Mouse (Mus musculus) kidney, postnatal 25 days (tissue): ENCODE results near the gene H2-Ke6.
A peak's percentile ranks its signal among the peaks of the same experiment; 100 is the strongest.
"Not testable (repeated sequence)": the region's sequence is repeated elsewhere in the genome, so short reads cannot be mapped to it uniquely, and the experiment has no call there.

ENCODE experiments used
- DNase-seq, 2 experiments: peaks; one replicate each; pipeline ENCODE4 v3.0.0; 2021; ENCODE audit warnings: mixed read lengths in 2 of 2

Gene H2-Ke6

DNA sequence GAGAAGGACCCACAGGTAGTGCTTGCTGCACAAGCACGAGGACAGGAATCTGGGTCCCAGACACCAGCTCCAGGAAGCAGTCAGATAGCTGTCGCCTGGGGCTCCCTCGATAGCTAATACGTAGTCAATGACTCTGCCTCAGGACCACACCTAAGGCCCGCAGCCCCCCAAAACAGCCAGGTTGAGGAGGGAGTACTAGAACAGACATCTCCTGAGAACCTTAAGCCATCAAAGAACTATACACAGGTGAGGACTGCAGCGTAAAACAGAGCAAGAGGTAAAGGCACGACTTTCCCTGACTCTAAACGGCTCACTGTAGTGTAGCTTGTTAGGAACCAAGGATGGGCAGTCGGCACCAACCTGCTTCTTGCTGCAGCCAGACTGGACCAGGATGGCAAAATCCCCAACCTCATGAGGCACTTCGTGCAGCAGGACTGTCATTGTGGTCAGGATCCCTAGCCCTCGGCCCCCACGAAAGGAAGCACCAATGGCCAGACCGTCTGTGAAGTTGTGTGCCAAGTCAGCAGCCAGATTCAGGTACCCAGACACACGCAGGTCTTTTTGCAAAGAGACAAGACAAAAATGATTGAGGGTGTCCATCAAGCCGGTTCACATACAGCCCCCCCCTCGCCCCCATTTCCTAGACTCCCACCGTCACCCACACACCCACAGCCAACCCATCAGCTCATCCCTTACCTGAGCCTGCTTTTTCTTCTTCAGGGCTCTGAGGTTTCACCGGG, 1.5 kb upstream of the H2-Ke6 start:
- peak in 1 of 2 experiments; percentile 35 for DNase-seq

DNA sequence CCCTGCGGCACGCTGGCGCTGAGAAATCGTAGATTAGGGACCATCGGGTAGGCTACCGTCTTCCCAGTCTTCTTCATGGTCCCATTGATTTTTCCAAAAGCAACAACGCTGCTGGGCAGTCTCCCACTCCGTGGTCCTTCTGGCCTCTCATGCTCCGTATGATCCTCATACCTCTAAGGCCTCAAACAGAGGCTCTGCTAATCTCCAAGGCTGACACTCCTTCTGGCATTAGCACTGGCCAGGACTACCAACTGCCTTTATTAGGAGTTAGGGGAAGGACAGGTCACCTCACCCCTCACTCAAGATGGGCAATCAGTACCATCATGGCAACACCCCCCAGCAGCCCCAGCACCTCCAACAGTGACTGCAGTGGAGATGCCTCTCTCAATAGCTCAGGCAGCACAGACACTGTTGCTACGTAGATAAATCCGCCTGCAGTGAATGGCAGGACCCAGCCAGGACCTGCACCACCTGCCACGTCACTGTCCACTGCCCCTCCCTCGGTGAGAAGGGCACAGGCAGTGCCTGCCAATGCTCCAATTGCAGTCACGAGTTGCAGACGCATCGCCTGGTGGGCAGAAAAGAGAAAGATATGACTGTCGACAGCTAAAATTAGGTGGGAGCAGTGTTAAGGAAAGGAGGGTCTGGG, 765 bp upstream of the H2-Ke6 start:
- peak in 1 of 2 experiments; percentile 41 for DNase-seq

DNA sequence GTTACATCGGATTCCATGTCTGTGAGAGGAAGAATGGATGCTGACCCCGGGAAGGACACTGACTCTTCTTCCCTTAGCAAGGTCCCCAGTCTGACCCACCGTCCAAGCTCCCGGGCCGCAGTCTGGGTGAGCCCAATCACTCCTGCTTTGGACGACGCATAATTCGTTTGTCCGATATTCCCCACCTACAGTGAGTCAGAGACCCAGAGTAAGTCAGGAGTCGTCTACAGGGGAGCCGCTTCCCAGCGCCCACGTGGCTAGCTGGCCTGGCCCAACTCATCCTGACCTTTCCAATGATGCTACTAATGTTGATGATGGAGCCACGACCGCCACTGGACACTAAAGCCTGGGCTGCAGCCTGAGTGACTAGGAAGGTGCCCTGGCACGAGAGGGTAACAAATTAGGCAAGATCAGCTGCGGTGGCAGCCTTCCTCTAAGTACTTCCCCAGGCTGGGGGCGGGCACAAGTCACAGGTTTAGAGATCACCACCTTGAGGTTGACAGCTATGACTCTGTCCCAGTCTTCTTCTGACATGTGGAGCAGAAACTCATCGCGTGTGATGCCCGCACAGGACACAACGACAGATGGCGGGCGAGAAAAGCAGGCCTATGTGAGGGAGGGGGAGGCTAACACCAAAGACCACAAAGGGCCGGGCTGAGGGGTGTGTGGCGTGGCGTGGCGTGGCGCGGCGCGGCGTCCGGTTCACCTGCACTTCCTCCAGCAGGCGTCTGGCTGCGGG, 774 bp downstream of the H2-Ke6 start:
- peak in 1 of 2 experiments; percentile 60 for DNase-seq

DNA sequence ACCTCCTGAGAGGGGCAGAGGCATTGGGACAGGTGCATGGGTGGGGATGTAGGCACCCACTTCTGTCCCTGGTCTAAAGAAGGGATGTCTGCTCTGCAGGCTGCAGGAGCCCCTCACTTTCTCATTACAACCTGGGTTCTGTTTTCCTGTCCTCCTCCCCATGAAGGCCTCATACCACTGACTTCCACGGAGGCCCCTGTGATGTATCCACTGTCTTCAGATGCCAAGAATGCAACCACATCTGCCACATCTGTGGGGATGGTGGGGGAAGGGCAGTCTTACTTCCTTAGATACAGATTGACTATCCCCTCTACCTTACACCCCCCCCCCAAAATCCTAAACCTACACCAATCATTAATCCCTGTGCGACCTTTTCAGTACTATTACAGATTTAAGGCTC, 1.6 kb downstream of the H2-Ke6 start:
- DNase-seq: no peak

DNA sequence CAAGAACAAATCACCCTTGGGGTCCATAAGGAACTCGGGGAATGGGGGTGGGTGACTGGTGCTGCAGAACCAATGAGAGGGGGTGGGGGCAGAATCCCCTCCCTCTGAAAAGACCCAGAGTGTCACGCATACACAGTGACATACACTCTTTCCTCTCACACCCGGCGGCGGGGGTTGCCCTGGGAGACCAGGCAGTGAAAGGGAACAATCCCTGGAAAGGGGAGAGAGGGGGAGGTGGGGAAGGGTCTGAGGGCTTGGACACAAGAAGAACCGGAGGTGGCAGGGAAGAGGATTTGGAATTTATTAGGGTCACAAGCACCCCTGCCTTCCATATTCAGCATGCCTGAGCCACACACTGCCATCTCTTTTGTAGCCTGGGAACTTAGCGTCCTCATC, 2.1 kb downstream of the H2-Ke6 start:
- no peak for DNase-seq

DNA sequence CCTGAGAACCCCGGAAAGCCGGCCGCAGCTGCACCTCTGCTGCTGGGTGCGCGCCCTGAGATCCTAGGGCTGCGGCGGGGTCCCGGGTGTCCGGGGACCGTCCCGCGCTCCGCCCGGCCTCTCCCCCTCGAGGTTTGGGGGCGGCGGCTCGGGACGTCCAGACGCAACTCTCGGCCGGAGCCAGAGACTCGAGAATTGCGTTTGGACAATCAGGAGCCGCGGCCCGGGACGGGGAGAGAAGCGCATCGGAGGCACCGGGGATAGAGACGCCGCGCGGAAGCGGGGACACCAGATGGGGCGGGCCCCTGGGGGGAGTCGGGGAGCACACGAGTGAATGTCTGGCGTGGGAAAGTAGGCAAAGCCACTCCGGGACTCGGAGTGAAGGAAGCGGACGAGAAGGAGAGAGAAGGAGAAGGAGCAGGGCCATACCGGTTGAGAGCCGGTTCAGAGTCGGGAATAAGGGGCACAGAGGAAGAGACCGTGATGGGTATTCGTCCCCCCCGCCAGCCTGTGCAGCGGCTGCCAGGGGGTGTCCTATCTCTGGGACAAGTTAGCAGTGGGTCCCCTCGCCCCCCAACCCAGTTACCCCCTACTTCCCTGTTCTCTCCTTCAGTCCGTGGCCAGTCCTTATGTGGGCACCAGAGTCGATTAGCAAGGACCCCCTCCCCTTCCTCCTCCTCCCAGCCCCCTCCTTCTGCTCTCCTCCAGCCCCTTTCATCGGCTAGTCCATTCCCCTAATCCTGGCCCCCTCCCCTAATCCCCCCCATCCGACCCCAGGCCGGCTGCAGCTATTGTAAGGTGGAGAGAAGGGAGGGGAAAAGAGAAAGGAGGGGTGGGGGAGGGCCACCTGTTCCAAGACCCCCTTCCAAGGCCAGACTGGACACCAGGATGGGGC, 2.8 kb downstream of the H2-Ke6 start:
- peak in 1 of 2 experiments; percentile 41 for DNase-seq

DNA sequence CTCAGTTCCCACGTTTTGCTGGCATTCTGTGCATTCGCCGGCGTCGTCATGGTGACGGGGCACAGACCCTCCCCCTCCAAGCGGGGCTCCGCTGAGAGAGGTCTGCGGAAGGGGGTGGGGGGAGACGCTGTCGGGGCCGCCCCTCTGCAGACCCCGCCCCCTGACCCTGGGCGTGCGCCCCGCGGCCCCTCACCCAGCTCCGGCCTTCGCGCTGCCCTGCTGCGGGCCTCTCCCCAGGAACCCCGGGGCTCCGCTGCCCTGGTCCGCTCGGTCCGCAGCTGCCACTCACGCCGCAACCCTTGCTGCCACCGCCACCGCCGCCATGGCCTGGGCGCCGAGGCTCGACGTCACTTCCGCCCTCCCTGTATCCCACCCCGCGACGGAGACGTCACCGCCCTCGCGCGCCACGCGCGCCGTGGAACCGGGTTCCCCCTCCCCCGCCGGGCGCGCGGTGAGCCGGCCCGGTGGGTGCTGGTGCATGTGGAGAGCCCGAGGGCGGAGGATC, 3.5 kb downstream of the H2-Ke6 start, which contains the start of gene Ring1:
TSS of gene Ring1 (minus strand) at position 364 of the 505 bp plus-strand sequence.
- peak; percentile 85 to 92 for DNase-seq

DNA sequence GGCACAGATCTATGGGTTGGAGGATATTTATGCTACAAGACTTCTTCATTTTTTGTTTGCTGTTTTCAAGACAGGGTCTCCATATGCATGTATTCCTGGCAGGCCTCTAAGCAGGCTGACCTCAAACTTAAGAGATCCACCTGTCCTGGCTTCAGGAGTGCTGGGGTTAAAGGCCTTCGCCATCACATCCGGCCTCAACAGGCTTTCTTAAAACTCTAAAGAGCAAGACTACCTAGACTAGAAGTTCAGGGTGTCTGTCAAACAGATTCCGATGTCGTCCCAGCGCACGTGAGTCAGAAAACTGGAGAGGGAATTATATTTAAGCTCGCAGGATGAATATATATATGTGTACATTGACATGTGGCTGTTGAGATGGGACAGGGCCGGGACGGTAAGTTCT, 4.2 kb downstream of the H2-Ke6 start:
- no peak for DNase-seq

DNA sequence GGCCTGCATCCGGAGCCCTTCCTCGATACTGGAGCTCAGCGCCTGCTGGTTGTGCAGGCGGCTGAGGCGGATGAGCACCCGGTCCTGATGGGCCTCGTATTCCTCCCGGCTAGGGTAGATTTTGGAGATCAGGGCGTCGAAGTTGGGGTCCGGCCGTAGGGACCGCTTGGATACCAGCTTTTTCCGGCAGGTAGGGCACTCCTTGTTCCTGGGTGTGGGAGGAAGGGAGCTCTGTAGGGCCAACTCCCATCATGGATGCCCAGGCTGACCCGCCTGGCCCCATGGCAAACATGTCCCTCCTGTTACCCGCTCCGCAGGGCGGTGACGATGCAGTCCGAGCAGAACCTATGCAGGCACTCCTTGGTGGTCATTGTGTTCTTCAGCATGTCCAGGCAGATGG, 4.9 kb downstream of the H2-Ke6 start:
- peak in 1 of 2 experiments; percentile 50 for DNase-seq

DNA sequence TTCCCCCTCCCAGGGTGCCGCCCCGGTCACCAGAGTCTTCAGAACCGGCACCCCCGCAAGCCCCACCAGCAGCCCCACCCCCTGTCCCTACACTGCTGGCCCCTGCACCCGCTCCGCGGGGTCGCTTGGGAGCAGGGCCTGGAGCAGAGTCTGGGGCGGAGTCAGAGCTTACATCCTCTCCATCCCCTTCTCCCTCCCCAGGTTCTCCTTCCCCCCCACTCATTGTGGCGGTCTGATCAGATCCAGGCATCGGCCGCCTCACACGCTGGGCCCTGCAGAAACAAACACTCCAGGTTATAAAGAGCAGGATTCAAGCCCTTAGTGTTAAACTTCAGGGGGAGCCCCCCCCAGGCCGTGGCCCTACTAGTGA, 5.5 kb downstream of the H2-Ke6 start:
- no peak for DNase-seq

DNA sequence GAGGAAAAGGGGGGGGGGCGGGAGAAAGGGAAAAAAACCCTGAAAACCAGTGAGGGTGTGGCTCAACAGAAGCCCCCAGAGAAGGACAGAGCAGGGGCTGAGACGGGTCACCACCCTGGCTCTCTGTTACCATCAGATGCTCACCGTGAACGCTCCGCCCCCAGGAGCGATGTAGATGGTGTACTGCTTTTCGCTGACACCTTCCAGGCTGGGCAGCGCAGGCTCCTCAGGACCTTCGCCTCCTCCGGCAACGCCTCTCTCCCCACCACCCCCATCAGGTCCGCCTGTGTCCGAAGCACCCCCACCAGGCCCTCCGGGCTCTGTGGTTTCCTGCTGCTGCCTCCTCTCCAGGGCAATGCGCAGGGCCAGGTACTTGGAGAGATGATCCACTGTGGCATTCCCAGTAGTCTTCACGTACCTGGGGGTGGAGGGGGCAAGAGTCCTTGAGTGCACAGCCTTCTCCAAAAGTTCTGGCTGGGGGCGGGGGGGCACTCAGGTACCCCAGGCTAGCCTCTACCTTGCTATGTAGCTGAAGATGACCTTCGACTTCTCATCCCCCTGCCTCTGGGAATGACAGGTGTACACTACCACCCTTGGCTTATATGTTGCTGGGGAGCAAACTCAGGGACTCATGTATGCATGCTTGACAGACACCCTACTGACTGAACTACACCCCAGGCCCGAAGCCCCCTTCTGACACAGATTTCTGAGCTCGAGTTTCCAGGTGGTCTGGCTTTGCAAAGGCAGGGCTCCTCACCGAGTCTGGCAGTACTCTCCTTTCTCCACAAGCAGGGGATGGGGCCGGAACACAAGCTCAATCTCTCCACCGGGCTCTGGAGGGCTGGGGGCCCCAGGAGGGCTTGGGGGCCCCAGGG, 6.1 kb downstream of the H2-Ke6 start:
- peak in 1 of 2 experiments; percentile 50 for DNase-seq

DNA sequence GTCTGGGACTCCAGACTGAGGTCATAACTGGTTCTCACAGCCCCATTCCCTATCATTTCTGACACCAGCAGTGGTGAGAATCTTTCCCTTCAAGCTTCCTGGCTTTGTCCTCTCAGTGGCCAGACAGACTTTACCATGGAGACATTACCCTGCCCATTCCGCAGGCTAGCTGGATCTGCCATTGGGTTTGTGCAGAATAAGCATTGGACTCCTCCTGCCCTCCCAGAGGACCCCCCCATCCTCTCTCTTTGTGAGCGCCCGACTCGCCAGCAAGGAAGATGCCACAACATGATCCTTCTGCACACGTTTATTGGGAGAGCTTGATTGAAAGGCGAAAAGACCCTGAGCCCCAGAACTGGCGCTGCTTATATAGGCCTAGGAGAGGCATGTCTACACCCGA, 14.4 kb downstream of the H2-Ke6 start:
- no peak for DNase-seq

DNA sequence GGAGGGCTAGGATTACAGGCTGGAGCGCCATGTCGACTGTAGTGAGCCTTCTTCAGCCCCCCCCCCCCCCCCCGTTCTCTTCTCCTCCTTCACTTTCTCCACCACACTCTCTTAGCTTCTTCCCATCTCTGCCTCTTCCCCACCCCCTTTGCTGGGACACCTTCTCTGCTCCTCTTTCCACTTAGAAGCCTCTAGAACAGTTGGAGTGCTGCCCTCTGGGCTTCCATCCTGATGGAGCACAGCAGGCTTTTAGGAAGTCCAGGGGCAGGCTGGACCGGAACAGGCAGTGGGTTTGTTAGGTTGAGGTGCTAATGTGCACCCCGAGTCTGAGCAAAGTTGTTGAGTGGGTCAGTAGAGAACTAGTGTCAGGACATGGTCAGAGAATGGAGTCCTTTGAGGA, 17.7 kb downstream of the H2-Ke6 start:
- DNase-seq: no peak

DNA sequence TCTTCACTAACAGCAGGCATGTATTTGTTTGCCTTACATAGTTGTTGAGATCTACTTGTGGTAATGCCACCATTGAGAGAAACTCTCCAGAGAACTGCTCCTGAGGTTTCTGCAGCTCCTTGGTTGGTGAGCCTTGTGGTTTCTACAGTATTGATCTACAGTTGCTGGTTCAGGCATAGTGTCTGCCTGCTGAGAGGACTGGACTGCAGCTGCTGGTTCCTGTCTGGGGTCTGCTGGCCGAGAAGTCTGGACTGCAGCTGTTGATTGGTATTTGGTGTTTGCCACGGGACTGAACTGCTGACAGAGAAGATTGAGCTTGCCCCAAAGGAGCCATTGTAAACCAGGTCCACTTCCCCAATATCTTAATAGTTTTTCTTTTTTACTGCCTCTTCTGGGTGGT, 21.3 kb downstream of the H2-Ke6 start:
- no peak for DNase-seq

DNA sequence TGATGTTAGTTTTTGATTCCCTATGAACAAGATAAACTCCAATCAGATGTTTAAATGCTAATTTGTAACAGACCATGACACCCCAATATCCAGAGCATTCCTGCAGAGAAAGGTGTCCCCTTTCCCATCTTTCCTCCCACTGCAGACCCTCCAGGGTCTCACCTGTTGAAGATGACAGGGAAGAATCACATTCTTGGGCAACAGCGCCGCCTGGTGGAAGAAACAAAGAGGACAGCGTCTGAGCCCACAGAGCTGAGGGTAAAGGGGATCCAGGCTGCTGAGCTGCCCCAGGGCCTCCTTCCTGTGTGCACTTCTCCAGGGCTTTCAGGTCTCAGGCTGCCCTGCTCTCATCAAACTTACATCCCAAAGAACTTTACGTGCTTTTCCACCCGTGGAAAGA, 24.4 kb downstream of the H2-Ke6 start:
- peak; percentile 44 to 63 for DNase-seq

DNA sequence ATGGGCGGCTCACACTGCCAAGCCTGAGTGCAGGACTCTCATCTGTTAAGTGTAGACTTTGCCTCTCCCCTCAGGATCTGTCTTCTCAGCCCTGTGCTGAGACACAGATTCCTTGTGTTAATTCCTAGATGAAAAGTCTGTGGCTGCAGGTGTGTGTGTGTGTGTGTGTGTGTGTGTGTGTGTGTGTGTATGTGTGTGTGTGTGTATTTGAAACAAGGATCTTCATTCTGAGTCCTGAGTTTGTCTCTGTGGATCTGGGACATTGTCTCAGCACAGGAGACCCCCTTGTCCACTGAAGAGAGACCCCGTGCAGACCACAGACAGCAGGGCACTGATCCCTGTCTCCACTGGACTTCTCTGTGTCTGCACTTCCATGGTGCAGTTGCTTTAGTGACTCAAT, 27.1 kb downstream of the H2-Ke6 start:
- DNase-seq: not testable (repeated sequence)

DNA sequence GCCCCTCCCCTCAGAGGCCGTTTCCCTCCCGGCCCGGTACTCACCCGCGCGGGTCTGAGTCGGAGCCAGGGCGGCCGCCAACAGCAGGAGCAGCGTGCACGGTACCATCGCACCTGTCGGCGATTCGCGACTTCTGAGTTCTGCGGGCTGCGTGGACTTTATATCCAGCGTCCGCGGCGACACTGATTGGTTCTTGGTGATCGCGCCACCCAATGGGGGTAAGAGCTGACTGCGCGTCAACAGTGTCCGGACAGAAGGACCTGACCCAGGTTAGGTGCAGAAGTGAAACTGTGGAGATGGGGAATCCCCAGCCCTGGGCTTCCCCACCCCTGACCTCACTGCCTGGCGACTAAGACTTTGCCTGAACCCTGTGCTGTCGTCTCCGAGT, 27.7 kb downstream of the H2-Ke6 start, which contains the start of gene H2-K1:
TSS of gene H2-K1 (minus strand) at position 198 of the 388 bp plus-strand sequence.
- peak; percentile 95 to 97 for DNase-seq

DNA sequence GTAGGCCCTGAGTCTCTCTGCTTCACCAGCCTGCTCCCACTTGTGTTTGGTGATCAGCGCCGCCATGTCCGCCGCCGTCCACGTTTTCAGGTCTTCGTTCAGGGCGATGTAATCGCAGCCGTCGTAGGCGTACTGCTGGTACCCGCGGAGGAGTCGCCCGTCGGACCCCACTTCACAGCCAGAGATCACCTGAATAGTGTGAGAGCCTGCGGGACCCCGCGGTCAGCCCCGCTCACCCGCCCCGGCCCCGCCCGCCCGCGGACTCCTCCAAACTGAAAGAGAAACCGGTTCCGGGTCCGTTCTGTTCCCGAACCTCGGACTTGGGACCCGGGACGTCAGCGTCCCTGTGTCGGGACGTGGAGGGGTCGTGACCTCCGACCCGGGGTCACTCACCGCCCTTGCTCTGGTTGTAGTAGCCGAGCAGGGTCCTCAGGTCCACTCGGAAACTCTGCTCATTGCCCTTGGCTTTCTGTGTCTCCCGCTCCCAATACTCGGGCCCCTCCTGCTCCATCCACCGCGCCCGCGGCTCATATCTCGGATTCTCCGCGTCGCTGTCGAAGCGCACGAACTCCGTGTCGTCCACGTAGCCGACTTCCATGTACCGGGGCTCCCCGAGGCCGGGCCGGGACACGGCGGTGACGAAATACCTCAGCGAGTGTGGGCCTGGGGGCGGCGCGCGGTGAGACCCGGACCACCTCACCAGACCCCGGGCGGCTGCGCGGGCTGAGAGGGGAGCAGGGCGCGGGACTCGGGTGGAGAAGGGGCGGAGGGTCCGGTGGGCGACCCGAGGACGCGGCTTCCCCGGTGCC, 28.3 kb downstream of the H2-Ke6 start:
- DNase-seq: peak; percentile 38 to 84

DNA sequence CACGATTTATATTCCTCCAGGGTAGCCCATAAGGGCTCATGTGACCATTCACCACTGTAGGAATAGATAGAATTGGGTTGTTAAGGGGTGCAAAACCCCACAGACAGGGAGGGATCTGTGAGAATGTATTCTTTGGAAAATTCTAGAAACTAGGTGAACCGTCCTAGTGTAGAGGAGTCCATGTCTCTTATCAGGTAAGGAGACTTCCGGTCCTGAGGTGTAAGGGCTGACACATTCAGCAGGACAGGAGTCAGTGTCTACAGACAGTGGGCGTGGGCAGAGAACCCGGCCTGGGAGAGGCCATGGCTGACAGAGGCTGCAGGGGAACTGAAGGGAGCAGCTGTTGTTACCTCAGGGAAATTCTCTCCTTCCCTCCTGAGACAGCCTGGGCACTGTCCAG, 29.2 kb downstream of the H2-Ke6 start:
- DNase-seq: not testable (repeated sequence)

DNA sequence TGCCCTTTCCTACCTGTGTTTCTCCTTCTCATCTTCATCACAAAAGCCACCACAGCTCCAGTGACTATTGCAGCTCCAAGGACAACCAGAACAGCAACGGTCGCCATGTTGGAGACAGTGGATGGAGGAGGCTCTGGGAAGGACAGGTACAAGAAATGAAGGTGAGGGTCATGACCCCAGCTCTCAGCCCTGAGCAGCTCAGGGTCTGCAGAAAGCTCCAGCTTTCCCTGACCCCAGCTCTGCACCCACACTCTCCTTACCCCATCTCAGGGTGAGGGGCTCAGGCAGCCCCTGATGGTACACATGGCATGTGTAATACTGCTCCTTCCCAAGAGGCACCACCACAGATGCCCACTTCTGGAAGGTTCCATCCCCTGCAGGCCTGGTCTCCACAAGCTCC, 30.8 kb downstream of the H2-Ke6 start:
- not testable (repeated sequence) for DNase-seq
